Mouse (Mus musculus): ENCODE measurements around the gene Gm49318. TPM values are rescaled to one million over a fixed set of nuclear protein-coding genes. Genes with fewer than 3 reads are reported as not detected.

Gm49318 gene
- polyA plus RNA-seq, 1 experiment from 2014 or later: not detected

- DNase-seq (no peak), ATAC-seq (no peak)
- WGBS (ENCODE audit: insufficient replicate concordance): 55% methylated on average over 4 of the region's 4 CpGs
- H3K9ac ChIP-seq (replicated peaks): no peak overlapping the region
- no peak overlapping the region for H3K4me3 ChIP-seq (ENCODE audit: low read depth, low read length)
- H3K27ac ChIP-seq (ENCODE audit: low read depth): no peak overlapping the region
- no peak for TF ChIP-seq EP300 (IDR thresholded peaks at IDR 0.05; ENCODE audit: low read depth)
- no peak for TF ChIP-seq CTCF (IDR thresholded peaks at IDR 0.05; ENCODE audit: low read depth)
- no peaks in the 10 kb centered on the region for H3K9me3 ChIP-seq (ENCODE audit: low read length)
- peaks cover 24% of the 10 kb centered on the region for H3K4me1 ChIP-seq (ENCODE audit: insufficient read depth)
- H3K4me2 ChIP-seq (ENCODE audit: low read depth, low read length): no peak overlapping the region
- peaks cover 67% of the 10 kb centered on the region for H3K27me3 ChIP-seq (ENCODE audit: insufficient read depth, low read length)
- H3K36me3 ChIP-seq (replicated peaks; ENCODE audit: insufficient read depth, low read length): no peaks in the 10 kb centered on the region
These were observed 21.3 kb downstream of the Gm49318 start for GRCm38 (mm10) chr9:22049721-22050270.

- ATAC-seq (no peak), DNase-seq (no peak)
- Histone ChIP-seq H3K27me3 (ENCODE audit: insufficient read depth, low read length) (peaks cover 64% of the 10 kb centered on the region), H3K9ac (replicated peaks) (no peak overlapping the region), H3K4me3 (ENCODE audit: low read depth, low read length) (no peak overlapping the region), H3K27ac (ENCODE audit: low read depth) (no peak overlapping the region), H3K4me1 (ENCODE audit: insufficient read depth) (peaks cover 20% of the 10 kb centered on the region), H3K36me3 (replicated peaks; ENCODE audit: insufficient read depth, low read length) (no peaks in the 10 kb centered on the region), H3K4me2 (ENCODE audit: low read depth, low read length) (no peak overlapping the region), H3K9me3 (ENCODE audit: low read length) (no peaks in the 10 kb centered on the region)
- TF ChIP-seq CTCF (IDR thresholded peaks at IDR 0.05; ENCODE audit: low read depth) (no peak), EP300 (IDR thresholded peaks at IDR 0.05; ENCODE audit: low read depth) (no peak)
- WGBS (ENCODE audit: insufficient replicate concordance): 73% methylated on average over 11 of the region's 11 CpGs
These were observed 21.7 kb downstream of the Gm49318 start for GRCm38 (mm10) chr9:22049315-22049714.

GRCm38 (mm10) chr9:22047329-22047728 lies 23.7 kb downstream of the Gm49318 start:
- TF ChIP-seq CTCF (IDR thresholded peaks at IDR 0.05; ENCODE audit: low read depth) (no peak), EP300 (IDR thresholded peaks at IDR 0.05; ENCODE audit: low read depth) (no peak)
- Histone ChIP-seq H3K27me3 (ENCODE audit: insufficient read depth, low read length) (peaks cover 45% of the 10 kb centered on the region), H3K36me3 (replicated peaks; ENCODE audit: insufficient read depth, low read length) (no peaks in the 10 kb centered on the region), H3K4me3 (ENCODE audit: low read depth, low read length) (no peak overlapping the region), H3K4me1 (ENCODE audit: insufficient read depth) (peaks cover 17% of the 10 kb centered on the region), H3K9me3 (ENCODE audit: low read length) (no peaks in the 10 kb centered on the region), H3K27ac (ENCODE audit: low read depth) (no peak overlapping the region), H3K9ac (replicated peaks) (no peak overlapping the region), H3K4me2 (ENCODE audit: low read depth, low read length) (no peak overlapping the region)
- ATAC-seq (no peak), DNase-seq (no peak)
- 55% methylated on average over 9 of the region's 9 CpGs for WGBS (ENCODE audit: insufficient replicate concordance)

DNA sequence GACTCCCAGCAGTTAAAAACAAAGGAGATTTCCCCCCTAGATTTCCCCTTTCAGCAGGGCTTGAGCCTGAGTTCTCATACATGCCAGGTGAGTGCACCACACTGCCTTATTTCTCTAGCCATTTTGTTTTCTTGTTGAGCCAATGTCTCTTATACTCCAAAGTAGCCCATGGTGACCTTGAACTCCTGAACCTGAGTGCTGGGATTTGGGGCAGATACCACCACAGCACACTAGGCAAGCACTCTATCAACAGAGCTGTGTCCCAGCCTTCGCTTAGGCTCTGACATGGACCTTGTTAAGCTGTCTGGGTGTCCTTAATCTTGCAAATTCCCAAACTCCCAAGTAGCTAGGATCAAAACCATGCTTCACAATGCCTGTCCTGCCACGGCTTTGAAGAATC lies 29.2 kb downstream of the Gm49318 start:
- no peak overlapping the region for H3K27ac ChIP-seq (ENCODE audit: low read depth)
- 53% methylated on average over 2 of the region's 2 CpGs for WGBS (ENCODE audit: insufficient replicate concordance)
- no peaks in the 10 kb centered on the region for H3K4me1 ChIP-seq (ENCODE audit: insufficient read depth)
- no peaks in the 10 kb centered on the region for H3K27me3 ChIP-seq (ENCODE audit: insufficient read depth, low read length)
- H3K9me3 ChIP-seq (ENCODE audit: low read length): no peaks in the 10 kb centered on the region
- ATAC-seq (no peak), DNase-seq (no peak)
- H3K36me3 ChIP-seq (replicated peaks; ENCODE audit: insufficient read depth, low read length): no peaks in the 10 kb centered on the region
- TF ChIP-seq CTCF (IDR thresholded peaks at IDR 0.05; ENCODE audit: low read depth): no peak
- TF ChIP-seq EP300 (IDR thresholded peaks at IDR 0.05; ENCODE audit: low read depth): no peak
- no peak overlapping the region for H3K4me3 ChIP-seq (ENCODE audit: low read depth, low read length)
- H3K4me2 ChIP-seq (ENCODE audit: low read depth, low read length): no peak overlapping the region
- no peak overlapping the region for H3K9ac ChIP-seq (replicated peaks)

DNA sequence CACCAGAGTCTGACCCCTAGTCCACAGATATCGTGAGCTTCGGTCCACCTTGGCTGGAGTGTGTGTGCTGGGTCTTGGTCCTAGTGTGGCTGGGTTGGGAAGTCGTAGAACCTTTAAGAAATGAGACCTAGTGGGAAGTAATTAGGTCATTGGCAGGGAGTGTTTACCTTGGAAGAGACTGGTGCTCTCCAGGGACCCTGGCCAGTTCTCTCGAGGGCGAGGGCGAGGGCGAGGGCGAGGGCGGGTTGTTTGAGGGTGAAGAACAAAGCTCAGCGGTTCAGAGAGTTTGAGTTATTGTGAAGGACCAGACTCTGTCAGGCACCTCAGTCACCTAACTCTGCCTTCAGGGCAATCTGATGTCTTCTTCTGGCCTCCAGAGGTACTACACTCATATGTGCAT lies 33.2 kb downstream of the Gm49318 start:
- no peaks in the 10 kb centered on the region for H3K27me3 ChIP-seq (ENCODE audit: insufficient read depth, low read length)
- H3K36me3 ChIP-seq (replicated peaks; ENCODE audit: insufficient read depth, low read length): no peaks in the 10 kb centered on the region
- 67% methylated on average over 10 of the region's 10 CpGs for WGBS (ENCODE audit: insufficient replicate concordance)
- DNase-seq: no peak
- no peak overlapping the region for H3K4me3 ChIP-seq (ENCODE audit: low read depth, low read length)
- TF ChIP-seq EP300 (IDR thresholded peaks at IDR 0.05; ENCODE audit: low read depth) (no peak), CTCF (IDR thresholded peaks at IDR 0.05; ENCODE audit: low read depth) (no peak)
- 0 out of 2 replicates have a peak, but pooled peaks cover 2% of the 10 kb centered on the region for H3K9me3 ChIP-seq (ENCODE audit: low read length)
- no peak overlapping the region for H3K4me2 ChIP-seq (ENCODE audit: low read depth, low read length)
- H3K27ac ChIP-seq (ENCODE audit: low read depth): no peak overlapping the region
- ATAC-seq: no peak
- H3K9ac ChIP-seq (replicated peaks): no peak overlapping the region
- no peaks in the 10 kb centered on the region for H3K4me1 ChIP-seq (ENCODE audit: insufficient read depth)

DNA sequence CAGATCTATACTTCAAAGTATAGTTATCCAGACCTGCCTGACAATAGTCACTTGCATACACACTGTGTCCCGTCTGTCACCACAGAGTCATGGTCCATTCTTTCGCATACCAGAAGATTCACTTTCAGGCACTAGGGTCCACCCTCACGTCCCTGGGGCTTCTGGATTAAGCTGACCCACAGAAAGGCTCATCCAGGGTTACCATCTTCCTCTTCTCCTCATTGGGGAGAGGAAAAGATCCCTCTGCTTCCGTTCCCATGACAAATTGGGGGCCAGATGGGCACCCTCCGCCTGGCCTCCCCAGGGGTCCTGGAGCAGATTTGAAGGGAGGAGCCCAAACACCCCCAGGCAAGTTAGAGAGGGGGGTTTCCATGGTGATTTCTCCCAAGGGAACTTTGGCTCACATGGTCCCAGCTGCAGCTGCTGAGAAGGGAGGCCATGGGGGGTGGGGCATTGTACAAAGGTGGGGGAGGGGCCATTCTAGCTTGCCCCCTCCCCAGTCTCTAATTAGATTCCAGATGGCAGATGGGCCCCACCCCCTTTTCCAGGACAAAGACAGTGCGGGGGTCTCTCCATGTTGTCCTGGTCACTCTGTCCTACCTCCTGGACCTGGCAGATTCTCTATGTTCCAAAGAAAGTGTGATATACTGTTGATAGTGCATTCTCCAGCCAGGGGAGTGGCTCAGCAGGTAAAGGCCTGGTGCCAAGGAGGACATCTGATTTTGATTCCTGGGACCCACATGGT lies 35.6 kb downstream of the Gm49318 start:
- H3K4me1 ChIP-seq (ENCODE audit: insufficient read depth): no peaks in the 10 kb centered on the region
- TF ChIP-seq CTCF (IDR thresholded peaks at IDR 0.05; ENCODE audit: low read depth): no peak
- TF ChIP-seq EP300 (IDR thresholded peaks at IDR 0.05; ENCODE audit: low read depth): no peak
- no peaks in the 10 kb centered on the region for H3K36me3 ChIP-seq (replicated peaks; ENCODE audit: insufficient read depth, low read length)
- H3K4me2 ChIP-seq (ENCODE audit: low read depth, low read length): no peak overlapping the region
- H3K9me3 ChIP-seq (ENCODE audit: low read length): 0 out of 2 replicates have a peak, but pooled peaks cover 2% of the 10 kb centered on the region
- H3K9ac ChIP-seq (replicated peaks): no peak overlapping the region
- 59% methylated on average over 6 of the region's 6 CpGs for WGBS (ENCODE audit: insufficient replicate concordance)
- no peak overlapping the region for H3K27ac ChIP-seq (ENCODE audit: low read depth)
- H3K4me3 ChIP-seq (ENCODE audit: low read depth, low read length): no peak overlapping the region
- ATAC-seq: no peak
- DNase-seq: no peak
- no peaks in the 10 kb centered on the region for H3K27me3 ChIP-seq (ENCODE audit: insufficient read depth, low read length)
